Mouse (Mus musculus) frontal cortex, postnatal 25 days (tissue): ENCODE measurements at regions not wholly inside any gene's neighbourhood (a gene's known extent, or its start where the extent isn't known, plus 50 kb on each side); places are given as distances from the start of the nearest gene placed in this dataset.

Source experiments
- DNase-seq, 2 experiments: peaks; one replicate each; pipeline ENCODE4 v3.0.0; 2022; ENCODE audit warnings: low spot score in 2 of 2

GRCm38 (mm10) chr8:46898697-46899445, 87.8 kb upstream of the Enpp6 start:
- no peak for DNase-seq

GRCm38 (mm10) chr8:46900826-46901225, 85.9 kb upstream of the Enpp6 start:
- DNase-seq = no peak

DNA sequence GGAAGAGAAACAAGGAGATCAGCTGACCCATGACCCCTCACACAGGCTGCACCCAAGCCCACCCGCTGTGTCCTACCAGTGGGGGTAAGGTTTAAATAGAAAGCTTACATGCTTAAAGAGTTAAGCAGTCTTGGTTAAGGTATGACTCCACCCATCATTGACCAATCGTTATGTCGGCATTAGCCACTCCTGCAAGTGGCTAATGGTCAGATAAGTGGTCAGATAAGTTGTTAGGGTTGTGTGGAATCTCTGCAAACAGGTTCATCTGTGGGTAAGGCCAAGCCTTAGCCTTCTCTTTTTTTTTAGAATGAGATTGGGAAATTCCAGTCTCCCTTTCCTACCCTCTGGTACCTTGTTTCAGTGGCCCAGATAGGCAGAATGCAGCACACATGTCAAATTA, 82.0 kb upstream of the Enpp6 start:
- DNase-seq = no peak

DNA sequence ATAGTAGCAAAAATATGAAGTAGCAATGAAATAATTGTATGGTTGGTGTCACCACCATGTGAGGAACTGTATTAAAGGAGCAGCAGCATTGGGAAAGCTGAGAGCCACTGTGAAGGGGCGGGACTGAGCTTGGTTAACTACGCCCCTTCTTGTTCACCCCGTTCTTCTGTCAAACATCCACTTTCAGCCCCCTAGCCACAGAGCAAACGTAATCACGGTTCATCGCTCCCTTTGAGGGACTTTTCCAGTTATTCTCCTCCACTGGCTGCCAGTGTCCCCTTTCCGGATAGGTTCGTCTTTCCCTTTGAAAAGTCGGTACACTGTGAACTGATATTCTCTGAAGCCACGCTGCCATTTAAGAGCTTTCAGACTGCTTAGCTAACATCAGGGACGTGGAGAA, 79.3 kb upstream of the Enpp6 start:
- no peak for DNase-seq

DNA sequence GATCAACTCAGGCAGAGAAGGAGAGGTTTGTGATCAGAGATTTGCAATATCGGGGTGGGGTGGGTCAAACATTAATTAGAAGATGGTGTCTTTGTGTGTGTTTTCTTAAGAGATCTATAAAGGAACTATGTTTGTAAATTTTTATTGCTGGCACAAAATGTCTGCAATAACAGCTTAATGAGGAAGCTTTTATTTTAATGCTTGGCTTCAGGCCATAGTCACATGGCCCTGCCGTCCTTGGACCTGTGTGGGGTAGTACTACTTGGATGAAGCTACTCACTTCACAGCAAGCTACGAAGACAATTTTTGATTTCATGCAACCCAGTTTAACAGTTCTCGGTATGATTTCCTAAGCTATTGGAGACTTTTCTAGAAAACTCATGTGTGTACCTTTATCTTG, 78.5 kb upstream of the Enpp6 start:
- DNase-seq = no peak

DNA sequence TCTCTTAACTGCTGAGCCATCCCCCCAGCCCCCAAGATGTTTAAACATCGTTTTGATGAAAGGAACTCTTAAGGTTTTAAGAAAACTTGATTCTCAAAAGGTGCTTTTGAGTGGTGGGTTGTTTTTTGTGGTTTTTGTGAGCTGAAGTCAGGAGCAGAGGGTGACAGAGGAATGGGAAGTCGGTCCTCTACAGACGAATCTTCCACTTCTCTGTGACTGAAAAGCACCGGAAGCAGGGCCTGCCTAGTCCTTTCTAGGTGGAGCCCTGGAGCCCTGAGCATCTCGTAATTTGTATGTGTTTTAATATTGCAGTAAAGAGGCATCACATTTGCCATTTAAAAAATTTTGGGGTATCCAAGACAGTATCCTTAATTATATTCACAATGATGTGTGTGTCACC, 72.7 kb upstream of the Enpp6 start:
- DNase-seq = no peak

GRCm38 (mm10) chr8:46920071-46920470, 66.6 kb upstream of the Enpp6 start:
- DNase-seq = no peak

DNA sequence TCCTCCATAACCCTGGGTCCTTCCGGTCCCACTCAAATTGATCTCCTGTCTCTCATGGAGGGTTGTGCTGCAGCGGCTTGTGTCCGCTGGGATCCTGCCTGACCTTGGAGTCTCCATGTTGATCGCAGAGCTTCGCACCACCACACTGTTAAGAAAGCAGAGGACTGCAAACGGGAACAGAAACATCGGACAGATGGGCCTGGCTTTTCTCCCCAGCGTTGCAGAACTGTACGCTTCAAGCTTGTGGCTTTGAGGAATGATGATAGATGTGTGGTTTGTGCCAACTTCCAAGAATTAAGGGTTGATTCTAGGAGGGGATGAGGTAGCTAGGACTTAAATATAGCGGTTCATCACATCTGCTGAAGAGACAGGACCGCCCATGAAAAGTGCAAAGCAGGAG, 65.6 kb upstream of the Enpp6 start:
- DNase-seq = no peak

GRCm38 (mm10) chr8:46921585-46921984, 65.1 kb upstream of the Enpp6 start:
- DNase-seq = no peak

DNA sequence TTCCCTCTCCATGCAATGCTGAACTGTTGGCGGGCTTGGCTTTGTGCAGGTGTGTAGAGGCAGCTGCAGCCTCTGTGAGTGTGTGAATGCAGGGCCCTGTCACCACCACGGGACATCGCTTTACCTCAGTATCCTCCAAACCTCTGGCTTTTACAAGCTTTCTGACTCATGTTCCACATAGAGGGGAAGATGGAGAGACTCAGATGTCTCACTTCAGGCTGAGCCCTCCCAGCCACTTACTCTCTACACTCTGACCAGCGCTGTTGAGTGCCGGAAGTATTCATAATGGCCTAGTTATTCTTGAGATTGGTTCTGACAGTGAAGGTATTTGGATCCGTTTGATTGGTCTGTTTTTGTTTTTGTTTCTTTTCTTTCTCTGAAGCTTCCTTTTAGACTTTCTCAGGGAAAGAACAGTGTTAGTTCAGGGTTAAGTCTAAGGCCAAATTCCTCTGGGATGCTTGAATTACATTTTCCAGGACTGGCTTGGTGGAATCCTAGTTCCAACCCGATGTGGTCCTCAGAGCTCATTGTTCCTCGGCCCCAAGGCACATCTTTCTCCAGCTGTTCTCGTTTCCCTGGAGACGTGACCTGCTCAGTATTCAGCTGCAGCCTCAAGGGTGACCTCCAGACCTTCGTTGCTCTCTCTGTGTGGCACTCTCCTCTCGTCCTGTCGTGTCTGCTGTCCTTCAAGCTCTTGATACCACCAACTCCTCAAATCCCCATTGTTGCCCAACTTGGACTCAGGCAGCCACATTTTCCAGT, 61.7 kb upstream of the Enpp6 start:
- no peak for DNase-seq

DNA sequence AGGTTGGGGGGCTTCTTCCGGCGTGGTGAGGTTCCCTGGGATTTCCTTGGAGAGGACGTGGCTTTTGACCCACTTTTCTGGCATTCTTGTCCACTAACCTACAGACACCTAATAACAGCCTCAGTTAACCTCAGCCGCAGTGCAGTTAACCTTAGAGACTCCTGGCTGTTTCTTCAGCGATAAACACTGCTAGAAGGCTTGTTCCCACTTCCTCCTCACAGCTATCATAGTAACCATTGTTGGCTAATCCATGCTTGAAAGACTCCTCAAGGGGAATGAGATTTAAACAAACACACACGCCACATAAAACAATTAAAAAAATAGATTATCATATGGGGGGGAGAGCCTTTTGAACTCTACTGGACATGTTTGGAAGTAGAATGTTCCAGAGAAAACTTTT, 58.0 kb upstream of the Enpp6 start:
- DNase-seq = no peak

- no peak for DNase-seq
These were observed 57.0 kb upstream of the Enpp6 start for GRCm38 (mm10) chr8:46929678-46930077.

DNA sequence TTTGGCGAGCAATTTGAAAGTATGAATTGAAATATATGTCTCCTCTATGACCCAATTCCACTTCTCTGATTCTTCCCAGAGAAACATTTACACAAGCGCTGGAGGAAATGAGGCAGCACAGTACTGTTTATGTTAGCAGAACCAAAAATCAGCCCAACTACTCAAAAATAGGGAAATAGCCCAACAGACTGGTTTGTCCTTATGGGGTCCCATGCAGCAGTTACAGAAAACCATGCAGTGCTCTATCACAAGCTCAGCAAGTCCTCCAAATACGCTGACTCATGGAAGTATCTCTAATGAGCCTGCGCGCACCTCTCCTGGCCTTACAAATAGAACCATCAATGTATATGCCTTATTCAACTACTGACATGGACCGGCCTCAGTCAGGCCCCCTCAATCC, 55.4 kb upstream of the Enpp6 start:
- DNase-seq = no peak

GRCm38 (mm10) chr8:46933256-46933655, 53.4 kb upstream of the Enpp6 start:
- no peak for DNase-seq

DNA sequence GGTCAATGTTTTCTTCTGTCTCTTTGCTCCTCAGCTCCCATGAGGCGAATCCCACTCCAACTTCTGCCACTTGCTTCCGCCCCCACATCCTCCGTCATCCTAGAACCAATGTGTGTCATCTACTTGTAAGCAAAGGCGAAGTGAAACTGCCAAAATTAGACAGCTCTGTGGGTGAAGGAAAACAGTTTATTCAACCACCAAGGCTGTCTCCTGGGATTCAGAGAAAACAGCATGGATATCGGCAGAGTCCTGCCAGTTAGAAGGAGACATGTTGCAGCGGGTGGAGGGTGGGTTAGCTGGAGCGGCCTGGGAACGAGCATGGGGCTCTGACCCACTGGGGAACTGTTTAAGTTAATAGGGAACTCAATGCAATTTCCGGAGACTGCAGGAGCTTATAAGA, 52.4 kb upstream of the Enpp6 start:
- peak; percentile 32 to 43 for DNase-seq

DNA sequence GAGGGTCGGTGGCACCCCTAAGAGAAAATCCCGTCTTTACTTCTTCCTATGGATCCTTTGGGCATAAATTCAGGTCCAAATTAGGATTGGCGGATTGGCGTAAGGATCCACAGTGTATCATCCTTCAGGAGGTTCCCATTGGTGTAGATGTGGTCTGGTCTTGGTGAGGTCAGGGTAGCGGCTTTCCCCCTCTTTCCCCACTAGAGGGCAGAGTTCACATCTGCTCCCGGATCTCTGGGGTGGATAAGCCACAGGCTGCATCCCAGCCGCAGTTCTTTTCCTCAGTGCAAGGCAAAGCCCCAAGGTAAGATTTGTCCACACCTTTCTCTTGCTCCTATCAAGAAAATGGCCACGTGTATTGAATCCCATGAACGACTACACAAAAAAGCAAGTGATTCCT, 51.8 kb upstream of the Enpp6 start:
- peak in 1 of 2 experiments; percentile 39 for DNase-seq

DNA sequence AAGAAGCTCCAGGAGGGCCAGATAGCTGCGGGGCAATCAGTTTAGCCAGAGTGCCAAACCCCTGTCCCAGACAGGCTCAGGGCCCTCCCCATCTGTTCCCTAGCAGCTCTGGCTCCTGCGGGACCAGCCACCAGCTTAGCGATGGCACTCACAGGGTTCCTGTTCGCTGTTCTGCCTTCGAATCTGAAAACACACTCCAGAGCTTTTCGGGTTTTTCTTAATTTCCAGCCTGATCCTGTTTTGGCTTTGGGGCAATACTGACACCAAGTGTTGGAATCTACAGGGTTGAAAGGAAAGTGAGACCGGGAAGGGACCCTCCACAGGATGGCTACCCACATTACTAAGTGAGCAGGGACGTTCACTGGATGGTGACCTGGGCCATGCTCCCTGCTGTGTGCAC, 50.6 kb upstream of the Enpp6 start:
- DNase-seq = no peak
